Mouse (Mus musculus): ENCODE results near the gene Cachd1.

DNA sequence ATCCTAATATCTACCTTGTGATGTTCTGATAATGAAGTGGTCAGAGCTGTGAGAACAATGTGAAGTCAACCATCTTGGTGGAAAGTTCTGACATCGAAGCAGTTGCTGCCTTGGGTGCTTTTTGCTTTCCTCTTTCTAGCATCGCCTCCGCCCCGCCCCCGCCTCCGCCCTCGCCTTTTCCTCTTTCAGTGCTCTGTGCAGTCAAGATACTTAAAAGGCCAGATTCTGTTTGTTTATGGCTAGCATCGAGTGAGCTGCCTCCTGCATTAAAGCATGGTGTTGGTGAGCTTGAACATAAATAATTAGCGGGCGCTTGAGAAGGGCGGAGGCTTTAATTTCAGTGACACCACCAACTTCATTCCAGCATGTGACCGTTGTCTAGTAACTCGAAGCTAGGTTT, 88.9 kb downstream of the Cachd1 start:
- no peak for TF ChIP-seq CTCF (IDR thresholded peaks at IDR 0.05; ENCODE audit: low read depth)
- no peak for TF ChIP-seq EP300 (optimal IDR thresholded peaks at IDR 0.05)

Data from stomach, postnatal 0 days (tissue).